Mouse (Mus musculus) erythroid progenitor cell, adult 5-6 weeks (primary cell): ENCODE measurements at regions not wholly inside any gene's neighbourhood (a gene's known extent, or its start where the extent isn't known, plus 50 kb on each side); places are given as distances from the start of the nearest gene placed in this dataset.

ENCODE experiments used
- ATAC-seq: replicated peaks from 2 replicates; pipeline ENCODE4 v1.8.0; 2016; ENCODE audit warnings: moderate number of reproducible peaks, mild to moderate bottlenecking, moderate TSS enrichment, inconsistent platforms; ENCODE audit not compliant: poor library complexity, low FRiP score, severe bottlenecking

DNA sequence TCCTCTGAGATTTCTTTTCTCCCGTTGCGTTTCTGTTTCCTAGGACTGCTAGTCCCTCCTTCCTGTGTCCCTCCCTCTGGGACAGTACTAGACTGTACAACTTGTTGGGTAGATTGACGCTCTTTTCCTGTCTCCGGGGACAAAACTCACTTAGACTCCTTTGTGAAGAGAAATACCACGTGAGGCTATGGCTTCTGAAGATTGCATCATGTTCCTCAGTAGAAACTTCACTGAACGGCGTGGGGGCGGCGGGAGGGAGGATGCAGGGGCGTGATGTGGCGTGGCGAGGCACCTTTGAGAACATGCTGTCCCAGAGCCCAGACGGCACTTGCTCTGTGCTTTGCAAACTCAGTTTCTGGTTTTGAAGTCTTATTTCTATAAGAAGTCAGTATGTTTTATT is 78.5 kb downstream of the Spata18 start:
- no peak for ATAC-seq

DNA sequence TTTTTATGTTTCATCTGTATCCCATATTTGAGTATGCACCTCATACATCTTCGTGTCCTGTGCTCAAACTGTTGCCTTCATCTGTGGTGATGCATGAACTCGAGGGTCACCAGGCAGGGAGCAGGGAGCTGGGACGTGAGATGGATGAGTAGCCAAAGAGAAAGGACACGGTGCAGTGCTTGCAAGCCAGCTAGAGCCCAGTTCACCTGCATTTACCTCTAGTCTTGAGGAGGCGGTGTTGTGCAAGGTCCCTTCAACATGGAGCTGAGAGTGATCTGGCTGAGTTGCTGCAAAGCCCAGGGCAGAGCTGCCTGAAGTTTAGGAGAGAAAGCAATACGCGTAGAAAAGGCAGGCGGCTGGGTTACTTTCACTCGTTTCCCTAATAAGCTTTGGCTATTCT is 80.2 kb downstream of the Spata18 start:
- no peak for ATAC-seq

GRCm38 (mm10) chr5:73731991-73732565 is 80.9 kb downstream of the Spata18 start:
- ATAC-seq: no peak

- ATAC-seq: no peak
Measured at GRCm38 (mm10) chr5:73740766-73741165, 89.6 kb downstream of the Spata18 start.

GRCm38 (mm10) chr5:73741441-73741840 is 90.3 kb downstream of the Spata18 start:
- no peak for ATAC-seq

DNA sequence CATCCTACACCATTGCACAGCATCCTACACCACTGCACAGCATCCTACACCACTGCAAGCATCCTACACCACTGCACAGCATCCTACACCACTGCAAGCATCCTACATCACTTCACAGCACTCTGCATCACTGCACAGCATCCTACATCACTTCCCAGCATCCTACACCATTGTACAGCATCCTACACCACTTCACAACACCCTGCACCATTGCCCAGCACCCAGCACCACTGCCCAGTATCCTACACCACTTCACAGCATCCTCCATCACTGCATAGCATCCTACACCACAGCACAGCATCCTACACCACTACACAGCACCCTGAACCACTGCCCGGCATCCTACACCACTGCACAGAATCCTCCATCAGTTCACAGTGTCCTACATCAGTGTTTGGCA is 92.8 kb downstream of the Spata18 start:
- no peak for ATAC-seq

GRCm38 (mm10) chr5:73749791-73750190 is 98.6 kb downstream of the Spata18 start:
- ATAC-seq: no peak

DNA sequence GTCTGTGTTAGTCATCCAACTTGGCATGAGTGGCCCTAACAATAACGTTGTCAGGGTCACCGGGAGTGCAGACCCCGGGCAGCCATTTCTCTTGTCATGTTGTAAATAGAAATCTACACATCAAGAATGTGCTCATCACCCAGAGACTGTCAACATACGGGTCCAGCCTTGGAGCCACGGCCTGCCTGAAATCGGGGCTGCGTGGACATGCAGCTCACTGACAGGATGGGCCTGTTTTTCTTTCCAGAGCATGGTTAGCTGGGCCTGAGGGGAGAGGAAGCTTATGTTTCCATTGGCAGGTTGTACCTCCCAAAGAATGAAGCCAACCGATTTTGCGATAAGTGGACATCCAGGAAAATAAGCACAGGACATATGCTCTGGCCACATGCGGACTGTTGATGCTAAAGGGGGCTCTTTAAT is 101.1 kb downstream of the Spata18 start:
- ATAC-seq: no peak

DNA sequence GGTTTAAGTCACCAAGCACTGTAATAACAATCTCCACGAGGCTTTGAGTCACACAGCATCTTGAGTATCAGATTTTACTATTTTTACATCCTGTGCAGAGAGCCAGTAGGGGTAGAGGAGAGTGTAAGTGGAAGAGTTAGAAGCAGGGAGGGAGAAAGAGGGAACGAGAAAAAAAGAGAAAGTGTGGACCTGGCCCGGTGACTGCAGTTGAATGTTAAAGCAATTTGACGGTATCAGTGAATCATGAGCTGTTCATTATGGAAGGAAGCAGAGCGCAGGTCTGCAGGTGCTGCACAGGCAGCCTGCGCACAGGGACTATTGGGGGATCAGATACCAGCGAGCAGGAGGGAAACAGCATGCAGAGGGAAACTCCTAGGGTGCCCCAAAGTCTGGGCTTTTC is 102.6 kb downstream of the Spata18 start:
- ATAC-seq: no peak

DNA sequence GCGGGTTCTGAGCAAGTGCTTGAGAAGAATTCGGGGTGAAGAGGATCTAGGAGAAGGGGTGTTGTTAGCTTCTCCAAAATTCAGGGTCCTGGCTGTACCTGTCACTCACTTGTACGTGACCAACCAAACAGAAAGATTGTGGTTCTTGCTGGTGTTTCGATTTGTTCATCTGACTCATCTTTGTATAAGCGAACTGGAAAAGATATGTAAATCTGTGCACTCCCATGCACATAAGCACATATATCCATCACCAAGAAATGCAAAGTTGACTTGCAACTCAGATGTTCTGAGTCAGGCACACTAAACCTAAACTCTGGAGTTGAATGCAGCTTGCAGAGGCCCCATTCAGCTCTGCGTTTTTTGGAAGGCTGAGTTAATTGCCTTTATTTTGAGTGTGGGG is 107.4 kb downstream of the Spata18 start:
- no peak for ATAC-seq

GRCm38 (mm10) chr5:73761236-73761635 is 110.1 kb downstream of the Spata18 start:
- ATAC-seq: no peak

- no peak for ATAC-seq
Measured at GRCm38 (mm10) chr5:73761709-73762108, 110.5 kb downstream of the Spata18 start.

GRCm38 (mm10) chr5:73764226-73764625 is 113.0 kb downstream of the Spata18 start:
- ATAC-seq: no peak

DNA sequence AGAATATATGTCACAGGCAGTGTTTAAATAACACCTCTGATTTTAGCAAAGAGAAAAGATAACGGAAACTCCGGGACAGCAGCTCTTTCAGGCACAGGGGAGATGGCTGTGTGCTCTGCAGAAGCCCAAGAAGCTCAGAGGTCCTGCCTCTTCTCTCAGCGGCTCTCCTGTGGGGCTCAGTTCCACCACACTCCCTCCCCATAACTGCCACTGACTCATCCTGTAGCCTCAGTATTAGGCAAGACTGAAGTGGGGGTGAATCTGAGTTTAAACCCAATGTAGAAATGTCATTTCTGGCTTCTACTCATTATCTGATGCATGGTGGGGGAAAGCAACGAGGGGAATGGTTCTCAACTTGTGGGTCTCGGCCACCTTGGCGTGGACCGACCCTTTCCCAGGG is 114.3 kb downstream of the Spata18 start:
- ATAC-seq: no peak

GRCm38 (mm10) chr5:73768253-73768652 is 117.1 kb downstream of the Spata18 start:
- no peak for ATAC-seq

- no peak for ATAC-seq
Measured at GRCm38 (mm10) chr5:73775775-73776548, 124.8 kb downstream of the Spata18 start.

DNA sequence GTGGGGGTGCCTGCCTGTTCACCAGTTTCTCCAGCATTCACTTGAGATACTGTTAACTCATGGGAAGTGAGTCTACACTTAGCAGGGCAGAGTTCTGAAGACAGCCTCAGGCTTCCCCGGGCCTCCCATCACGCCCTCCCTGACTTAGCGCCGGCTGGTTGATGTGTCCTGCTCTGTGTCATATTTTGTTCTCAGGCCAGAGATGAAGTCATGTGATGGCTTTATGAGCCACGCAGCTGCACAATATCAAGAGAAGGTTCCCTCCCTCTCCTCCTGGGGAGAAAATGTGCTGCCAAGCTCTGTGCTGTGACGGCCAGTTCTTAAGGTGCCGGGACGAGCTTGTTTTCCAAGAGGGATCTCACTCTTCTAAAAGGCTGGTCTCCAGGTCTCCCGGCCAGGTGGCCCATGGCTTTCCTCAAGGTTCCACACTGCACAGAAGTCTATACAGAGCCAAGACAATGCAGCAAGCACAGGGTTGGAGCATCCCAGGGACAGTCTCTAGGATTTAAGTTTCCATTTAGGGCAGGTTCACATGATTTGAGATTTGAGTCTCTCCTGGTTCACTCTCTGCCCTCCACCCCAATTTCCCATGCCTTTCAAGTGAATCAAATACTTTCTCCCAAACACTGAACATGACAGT is 126.2 kb downstream of the Spata18 start:
- no peak for ATAC-seq

DNA sequence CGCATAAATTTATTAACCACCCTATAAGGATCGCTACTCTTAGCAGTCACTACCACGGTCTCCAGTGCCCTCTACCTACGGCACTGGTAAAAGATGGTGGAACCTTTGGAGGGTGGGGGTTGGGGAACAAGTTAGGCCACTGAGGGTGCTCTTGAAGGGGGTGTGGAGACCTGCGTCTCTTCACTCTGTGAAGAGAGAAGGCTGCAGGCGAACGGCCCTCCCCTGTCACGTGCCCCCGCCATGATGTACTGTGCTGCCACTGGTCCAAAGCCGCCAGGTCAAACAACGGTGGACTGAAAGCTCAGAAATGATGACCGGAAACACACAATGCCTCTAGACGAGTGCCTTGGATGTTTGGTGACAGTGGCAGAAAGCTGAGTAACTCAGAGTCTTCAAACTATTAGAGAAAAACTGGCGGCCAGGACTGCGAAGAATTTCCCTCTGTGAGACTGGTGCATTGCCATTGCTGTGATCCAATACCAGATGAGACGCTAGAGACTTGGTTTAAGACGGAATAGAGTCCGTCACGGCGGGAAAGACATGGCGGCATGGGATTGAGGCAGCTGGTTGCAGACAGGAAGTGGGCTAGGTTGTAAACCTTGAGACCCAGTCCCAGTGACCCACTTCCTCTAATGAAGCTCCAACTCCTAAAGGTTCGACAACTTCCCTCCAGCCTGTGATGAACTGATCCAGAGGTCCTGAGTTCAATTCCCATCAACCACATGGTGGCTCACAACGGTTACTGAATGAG is 130.2 kb downstream of the Spata18 start:
- ATAC-seq: no peak

DNA sequence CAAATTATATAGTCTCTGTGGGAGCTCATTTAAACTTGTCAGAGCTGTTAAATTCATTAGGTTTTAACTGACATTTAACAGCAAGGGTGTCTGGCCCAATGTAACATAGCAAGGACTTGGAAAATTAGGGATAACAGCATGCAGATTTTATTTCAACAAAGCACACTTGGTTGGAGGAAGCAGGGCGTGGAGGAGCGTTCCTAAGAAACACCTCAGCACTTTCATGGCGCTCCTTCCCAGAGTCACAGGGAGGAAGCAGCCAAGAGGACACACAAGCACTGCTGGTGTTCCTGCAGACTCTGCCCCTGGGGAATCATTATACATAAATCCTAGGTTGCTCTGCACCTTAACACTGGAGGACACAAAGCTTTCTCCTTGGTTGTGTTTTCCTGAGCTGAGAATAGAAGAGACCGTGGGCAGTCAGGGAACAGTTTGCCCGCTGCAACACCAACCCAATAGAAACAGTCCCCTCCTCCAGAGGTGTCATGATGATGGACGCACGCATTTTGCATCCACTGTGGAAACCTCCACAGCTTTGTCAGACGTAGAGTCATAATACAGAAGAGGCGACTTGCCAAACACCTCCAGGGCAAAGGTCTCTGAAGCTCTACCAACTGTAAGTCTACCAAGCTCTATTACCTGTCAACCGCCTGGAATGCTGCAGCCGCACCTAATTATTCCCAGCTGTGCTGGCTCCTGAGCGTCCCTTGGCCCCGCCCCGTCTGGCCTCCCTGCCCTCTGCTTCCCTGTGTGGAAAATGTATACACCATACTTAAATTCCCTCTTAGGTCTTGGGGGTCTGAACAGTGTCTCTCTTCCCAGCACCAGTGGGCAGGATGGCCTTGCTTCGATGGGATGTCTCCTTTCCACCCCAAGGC is 131.3 kb downstream of the Spata18 start:
- no peak for ATAC-seq

GRCm38 (mm10) chr5:73787275-73787674 is 136.1 kb downstream of the Spata18 start:
- ATAC-seq: no peak
